Mouse (Mus musculus): ENCODE data around the gene Gm21671. TPM values are rescaled to one million over a fixed set of nuclear protein-coding genes. Genes with fewer than 3 reads are reported as not detected.

Gene Gm21671
- polyA plus RNA-seq (2017; shearing (Covaris generic)): not detected

DNA sequence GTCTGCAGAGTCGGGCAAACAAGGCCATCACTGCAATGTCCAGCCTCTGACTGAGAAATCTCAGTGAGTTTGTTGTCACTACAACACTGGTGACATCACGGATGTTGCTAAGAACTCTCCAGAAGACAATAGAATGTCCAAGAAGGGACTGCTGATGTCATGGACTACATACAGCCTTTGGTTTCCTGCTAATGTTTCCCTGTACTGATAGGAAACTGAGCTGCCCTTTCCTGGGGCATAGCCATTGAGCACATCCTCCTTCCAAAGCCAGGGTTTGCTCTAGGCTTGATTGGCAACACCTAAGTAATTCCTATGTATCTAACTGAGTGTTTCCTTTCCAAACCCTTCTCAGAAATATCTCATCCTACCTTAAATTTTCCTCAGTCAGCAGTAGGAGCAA is at the start of gene Gm21671:
Gene Gm21671, minus strand, starts transcription at position 101 of the 400 bp plus-strand sequence.

DNA sequence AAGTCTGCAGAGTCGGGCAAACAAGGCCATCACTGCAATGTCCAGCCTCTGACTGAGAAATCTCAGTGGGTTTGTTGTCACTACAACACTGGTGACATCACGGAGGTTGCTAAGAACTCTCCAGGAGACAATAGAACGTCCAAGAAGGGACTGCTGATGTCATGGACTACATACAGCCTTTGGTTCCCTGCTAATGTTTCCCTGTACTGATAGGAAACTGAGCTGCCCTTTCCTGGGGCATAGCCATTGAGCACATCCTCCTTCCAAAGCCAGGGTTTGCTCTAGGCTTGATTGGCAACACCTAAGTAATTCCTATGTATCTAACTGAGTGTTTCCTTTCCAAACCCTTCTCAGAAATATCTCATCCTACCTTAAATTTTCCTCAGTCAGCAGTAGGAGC is 34.3 kb upstream of the Gm21671 start, which contains the start of gene Gm21698:
Gene Gm21698, minus strand, starts transcription at position 101 of the 400 bp plus-strand sequence.

DNA sequence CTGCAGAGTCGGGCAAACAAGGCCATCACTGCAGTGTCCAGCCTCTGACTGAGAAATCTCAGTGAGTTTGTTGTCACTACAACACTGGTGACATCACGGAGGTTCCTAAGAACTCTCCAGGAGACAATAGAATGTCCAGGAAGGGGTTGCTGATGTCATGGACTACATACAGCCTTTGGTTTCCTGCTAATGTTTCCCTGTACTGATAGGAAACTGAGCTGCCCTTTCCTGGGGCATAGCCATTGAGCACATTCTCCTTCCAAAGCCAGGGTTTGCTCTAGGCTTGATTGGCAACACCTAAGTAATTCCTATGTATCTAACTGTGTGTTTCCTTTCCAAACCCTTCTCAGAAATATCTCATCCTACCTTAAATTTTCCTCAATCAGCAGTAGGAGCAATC is 18.3 kb upstream of the Gm21671 start, which contains the start of gene Gm21680:
Gene Gm21680, minus strand, starts transcription at position 101 of the 400 bp plus-strand sequence.

DNA sequence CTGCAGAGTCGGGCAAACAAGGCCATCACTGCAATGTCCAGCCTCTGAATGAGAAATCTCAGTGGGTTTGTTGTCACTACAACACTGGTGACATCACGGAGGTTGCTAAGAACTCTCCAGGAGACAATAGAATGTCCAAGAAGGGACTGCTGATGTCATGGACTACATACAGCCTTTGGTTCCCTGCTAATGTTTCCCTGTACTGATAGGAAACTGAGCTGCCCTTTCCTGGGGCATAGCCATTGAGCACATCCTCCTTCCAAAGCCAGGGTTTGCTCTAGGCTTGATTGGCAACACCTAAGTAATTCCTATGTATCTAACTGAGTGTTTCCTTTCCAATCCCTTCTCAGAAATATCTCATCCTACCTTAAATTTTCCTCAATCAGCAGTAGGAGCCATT is 11.9 kb downstream of the Gm21671 start, which contains the start of gene Gm21663:
Gene Gm21663, minus strand, starts transcription at position 101 of the 400 bp plus-strand sequence.

Other genes with a start within 250 kb of the Gm21671 start
- gene Xrcc2, start 248.6 kb downstream of the Gm21671 start, polyA plus RNA-seq (2017; shearing (Covaris generic)): 5.8 TPM
- 3.2 TPM for gene Actr3b, start 194.4 kb downstream of the Gm21671 start, polyA plus RNA-seq (2017; shearing (Covaris generic))
- gene Gm21663, start 12.0 kb downstream of the Gm21671 start, polyA plus RNA-seq (2017; shearing (Covaris generic)): not detected
- gene Gm21680, start 18.2 kb upstream of the Gm21671 start, polyA plus RNA-seq (2017; shearing (Covaris generic)): not detected
- not detected for gene Gm21698, start 34.2 kb upstream of the Gm21671 start, polyA plus RNA-seq (2017; shearing (Covaris generic))
- gene Gm1979, start 50.4 kb upstream of the Gm21671 start, polyA plus RNA-seq (2017; shearing (Covaris generic)): not detected
- gene Gm5862, start 68.5 kb upstream of the Gm21671 start, polyA plus RNA-seq (2017; shearing (Covaris generic)): not detected
- not detected for gene Speer4a, start 85.1 kb upstream of the Gm21671 start, polyA plus RNA-seq (2017; shearing (Covaris generic))
- not detected for gene Gm7347, start 104.2 kb upstream of the Gm21671 start, polyA plus RNA-seq (2017; shearing (Covaris generic))
- not detected for gene Gm10471, start 134.9 kb upstream of the Gm21671 start, polyA plus RNA-seq (2017; shearing (Covaris generic))
- not detected for gene 5031410I06Rik, start 150.9 kb upstream of the Gm21671 start, polyA plus RNA-seq (2017; shearing (Covaris generic))
- gene Gm10220, start 167.0 kb upstream of the Gm21671 start, polyA plus RNA-seq (2017; shearing (Covaris generic)): not detected

Data from activated CD4-positive, CD25-positive, alpha-beta regulatory T cell, adult 9 weeks (primary cell).